Mouse (Mus musculus) cerebellum, postnatal 14 days (tissue): ENCODE data around the gene Sgf29.

Source experiments
- DNase-seq, 2 experiments: peaks; one replicate each; pipeline ENCODE4 v3.0.0; 2021; ENCODE audit warnings: mixed read lengths in 2 of 2

The Sgf29 gene

DNA sequence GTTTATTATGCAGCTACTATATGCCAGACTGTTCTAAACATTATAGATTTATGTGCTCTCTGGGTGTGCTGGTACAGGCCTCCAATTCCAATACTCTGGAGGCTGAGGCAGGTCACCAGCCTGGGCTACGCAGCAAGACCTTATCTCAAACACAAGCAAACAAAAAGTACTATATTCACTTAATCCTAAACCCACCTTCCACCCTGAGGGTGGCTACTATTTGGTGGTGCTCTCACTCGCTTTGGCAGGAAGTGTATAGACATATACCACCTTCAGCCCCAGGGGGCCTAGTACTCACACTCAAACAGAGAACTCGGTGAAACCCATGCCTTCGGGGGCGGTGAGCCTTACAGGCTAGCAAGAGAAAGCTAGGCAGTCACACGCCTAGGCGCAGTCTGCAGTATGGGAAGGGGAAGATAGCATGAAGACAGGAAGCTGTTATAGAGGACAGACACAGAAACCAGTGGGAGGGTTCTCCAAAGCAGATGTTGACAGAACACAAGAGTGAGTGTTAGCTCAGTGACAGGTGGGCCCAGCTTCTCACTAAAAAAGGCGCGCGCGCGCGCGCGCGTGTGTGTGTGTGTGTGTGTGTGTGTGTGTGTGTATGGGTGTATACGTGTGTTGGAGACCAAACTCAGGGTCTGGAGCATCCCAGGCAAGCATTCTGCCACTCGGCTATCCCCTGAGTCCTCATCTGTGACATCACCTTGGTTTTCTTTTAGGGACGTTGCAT lies 58.5 kb downstream of the Sgf29 start, which contains the start of gene Coro1a:
Coro1a (minus strand) TSS at position 346 of the 733 bp plus-strand sequence.
- no peak for DNase-seq

DNA sequence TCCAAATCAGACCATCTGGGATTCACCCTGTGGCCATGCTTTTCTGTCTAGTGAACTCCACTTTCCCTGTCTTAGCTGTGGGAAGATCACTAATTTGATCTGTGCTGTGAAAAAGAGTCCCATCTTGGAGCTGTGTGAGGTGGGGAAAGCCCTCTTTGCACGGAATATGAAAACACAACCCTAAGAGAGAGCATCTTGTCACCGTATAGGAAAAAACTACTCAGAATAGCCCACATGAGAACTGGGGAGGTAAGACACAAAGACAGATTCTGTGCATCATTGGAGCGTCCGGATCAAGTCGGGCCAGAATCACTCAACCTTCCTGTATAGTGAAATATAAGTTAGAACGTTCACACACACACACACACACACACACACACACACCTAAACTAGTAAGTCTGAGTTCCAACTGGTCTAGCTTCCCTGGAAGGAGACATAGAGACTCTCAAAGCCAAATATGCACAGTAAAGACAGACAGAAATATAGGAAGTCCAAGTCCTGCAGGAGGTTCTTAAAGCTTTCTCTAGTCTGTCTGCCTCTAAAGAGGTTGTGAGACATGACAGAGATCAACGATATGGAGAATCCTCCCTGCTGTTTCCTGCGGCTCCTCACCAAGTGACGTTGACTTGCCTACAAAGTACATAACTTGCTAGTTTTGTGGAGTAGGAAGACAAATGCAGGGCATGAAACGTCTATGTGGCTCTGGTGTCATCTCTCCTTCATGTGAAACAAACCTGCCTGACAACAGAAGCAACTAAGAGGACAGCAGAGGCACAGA lies 59.3 kb downstream of the Sgf29 start:
- no peak for DNase-seq

DNA sequence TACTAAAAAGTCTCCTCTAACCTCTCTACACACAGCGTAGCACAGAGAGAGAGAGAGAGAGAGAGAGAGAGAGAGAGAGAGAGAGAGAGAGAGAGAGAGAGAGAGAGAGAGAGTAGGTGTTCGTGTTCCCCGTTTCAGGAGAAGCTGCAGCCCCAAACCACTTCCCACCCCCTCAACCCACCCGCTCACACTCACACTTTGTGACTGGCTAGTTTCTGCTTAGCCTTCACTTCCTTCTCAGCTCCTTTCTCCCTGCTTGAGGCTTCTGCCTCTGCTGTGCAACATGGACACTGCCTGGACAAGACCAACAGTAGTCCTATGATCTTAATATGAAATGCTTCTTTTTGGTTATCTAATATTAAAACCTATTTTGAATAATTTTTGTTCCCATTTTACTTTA lies 61.2 kb downstream of the Sgf29 start:
- no peak for DNase-seq

DNA sequence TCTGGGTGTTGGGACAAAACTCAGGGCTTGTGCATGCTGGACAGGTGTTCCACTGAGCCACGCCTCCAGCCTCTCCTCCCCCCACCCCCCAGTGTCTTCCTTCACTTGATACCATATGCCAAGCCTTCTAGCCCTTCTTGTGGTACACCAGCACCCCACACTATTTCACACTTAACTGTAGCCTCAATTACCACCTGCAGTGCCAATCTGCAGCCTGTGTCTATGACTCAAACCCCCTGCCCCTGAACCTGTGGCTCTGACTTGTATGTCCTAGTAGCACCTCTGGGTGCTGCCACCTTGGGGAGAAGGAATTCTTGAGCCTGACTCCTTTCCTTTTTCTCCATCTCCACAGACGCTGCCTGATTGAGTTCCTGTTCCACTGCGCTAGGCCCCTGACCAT lies 62.8 kb downstream of the Sgf29 start:
- DNase-seq: no peak

DNA sequence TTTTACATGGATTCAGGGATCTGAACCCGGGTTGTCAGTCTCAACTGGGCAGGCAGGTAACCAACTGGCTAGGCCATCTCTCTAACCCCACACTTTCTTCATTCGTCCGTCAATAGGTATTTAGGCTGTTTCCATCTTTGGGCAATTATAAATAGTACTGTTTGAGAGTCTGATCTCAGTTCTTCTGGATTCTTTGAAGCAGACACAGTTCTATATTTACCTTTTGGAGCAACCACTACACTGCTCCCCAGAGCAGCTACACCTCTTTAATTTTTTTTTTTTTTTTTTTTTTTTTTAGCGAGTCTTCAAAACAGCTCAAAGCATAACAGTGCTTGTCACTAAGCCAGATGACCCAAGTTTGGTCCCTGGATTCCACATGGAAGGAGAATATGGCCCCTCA lies 66.6 kb downstream of the Sgf29 start:
- no peak for DNase-seq

DNA sequence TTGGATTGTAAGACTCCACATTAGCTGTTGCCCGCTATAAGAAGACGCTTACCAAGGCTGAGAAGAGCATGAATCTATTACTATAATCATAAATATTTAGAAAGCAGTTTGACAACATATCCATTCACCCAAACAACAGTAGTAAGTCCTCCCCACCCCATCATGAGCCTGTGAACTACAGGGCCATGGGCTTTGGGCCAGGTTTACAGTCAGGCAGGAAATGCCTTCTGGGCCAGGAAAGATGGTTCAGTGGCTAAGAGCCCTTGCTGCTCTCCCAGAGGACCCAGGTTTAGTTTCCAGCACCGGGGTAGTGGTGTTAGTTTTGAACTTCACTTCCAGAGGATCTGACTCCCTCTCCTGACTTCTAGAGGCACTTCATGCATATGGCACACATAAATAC lies 68.5 kb downstream of the Sgf29 start:
- no peak for DNase-seq

DNA sequence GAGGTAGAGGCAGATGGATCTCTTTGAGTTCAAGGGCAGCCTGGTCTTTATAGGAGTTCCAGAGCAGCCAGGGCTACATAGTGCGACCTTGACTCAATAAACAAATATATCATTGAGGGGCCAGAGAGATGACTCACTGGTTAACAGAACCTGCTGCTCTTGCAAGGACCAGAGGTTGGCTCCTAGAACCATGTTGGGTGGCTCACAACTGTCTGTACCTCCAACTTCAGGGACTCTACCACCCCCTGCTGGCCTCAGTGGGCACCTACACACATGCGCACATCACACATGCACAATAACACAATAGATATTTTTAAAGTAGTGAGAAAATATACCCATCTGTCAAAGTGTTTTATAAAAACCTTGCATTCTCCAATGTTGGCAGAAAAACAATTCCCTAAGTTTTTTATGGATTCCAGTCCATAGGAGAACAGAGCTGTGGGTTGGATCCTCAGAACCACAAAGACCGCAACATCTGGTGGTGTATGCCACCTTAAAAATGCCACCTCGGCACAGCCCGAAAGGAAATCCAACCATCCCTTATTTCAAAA lies 69.8 kb downstream of the Sgf29 start:
- no peak for DNase-seq

DNA sequence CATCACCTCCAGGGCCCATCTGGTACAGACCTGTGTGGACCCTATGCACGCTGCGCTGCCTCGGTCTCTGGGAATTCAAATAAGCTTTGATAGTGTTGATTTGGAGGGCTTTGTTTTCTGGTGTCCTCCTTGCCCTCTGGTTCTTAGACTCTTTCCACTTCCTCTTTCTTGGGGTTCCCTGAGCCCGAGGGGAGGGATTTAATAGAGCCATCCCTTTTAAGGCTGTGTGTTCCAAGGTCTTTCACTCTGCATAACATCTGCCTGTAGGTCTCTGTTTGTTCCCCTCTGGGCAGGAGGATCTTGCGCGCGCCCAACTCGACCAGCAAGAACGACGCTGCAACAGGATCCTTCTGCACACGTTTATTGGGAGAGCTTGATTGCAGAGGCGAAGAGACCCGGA lies 72.5 kb downstream of the Sgf29 start:
- no peak for DNase-seq
